Mouse (Mus musculus) NIH3T3 (cell line): ENCODE data around the gene Madd.

ENCODE experiments used
- DNase-seq: peaks from one replicate; pipeline ENCODE4 v3.0.0-alpha.2; 2012; ENCODE audit warnings: low read depth

Madd gene

GRCm38 (mm10) chr2:91090827-91091226 is 92.8 kb downstream of the Madd start:
- DNase-seq = no peak

GRCm38 (mm10) chr2:91090208-91090607 is 93.4 kb downstream of the Madd start:
- DNase-seq = no peak

GRCm38 (mm10) chr2:91088987-91089386 is 94.7 kb downstream of the Madd start:
- no peak for DNase-seq

- DNase-seq = no peak
These were observed 96.2 kb downstream of the Madd start for GRCm38 (mm10) chr2:91087453-91087852.
